In the genomic region with DNA sequence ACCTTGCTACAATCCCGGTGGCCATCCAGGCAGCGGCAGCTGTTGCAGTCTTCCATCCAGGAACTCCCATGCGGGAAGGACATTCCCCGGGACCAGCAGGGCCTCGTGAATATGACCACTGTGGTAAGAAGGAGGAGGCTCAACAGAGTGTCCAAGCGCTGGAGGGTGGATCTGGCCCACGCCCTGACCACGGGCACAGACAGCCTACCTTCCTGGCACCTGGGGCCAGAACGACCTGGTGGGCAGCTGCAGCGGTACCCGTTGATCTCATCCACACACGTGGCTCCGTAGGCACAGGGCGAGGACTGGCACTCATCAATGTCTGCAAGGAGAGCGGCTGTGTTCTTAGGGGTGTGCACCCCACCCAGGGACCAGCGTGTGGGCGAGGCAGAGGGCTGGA, we compare ENCODE assay signal across 31 mouse cellular contexts. TPM values are rescaled to one million over a fixed set of nuclear protein-coding genes. Genes with fewer than 3 reads are reported as not detected.
"Had no signal": no experiment of that assay in that cellular context is flagged by ENCODE, and none has a peak within 500 bp of the region (broad histone marks: within the 10 kb centered on the region; RNA-seq: fewer than 3 reads in every experiment).

No protein-coding gene starts in this region.

- H3K4me3 ChIP-seq: heart, embryonic 12.5 days; heart, embryonic 13.5 days; heart, embryonic 15.5 days; hindbrain, embryonic 10.5 days; hindbrain, embryonic 12.5 days; hindbrain, embryonic 13.5 days; hindbrain, embryonic 15.5 days; intestine, embryonic 15.5 days; kidney, embryonic 15.5 days; layer of hippocampus, adult 2 months; left cerebral cortex, adult 2 months had no signal

- DNase-seq: heart, postnatal 10 days; heart, postnatal 14 days; heart, postnatal 36 days; heart, postnatal 4 days; kidney, adult 11 months; kidney, adult 18-20 months; kidney, adult 2 months; kidney, adult 8-10 months; kidney, adult 9 months; kidney, postnatal 10 days; kidney, postnatal 14 days; kidney, postnatal 25 days; kidney, postnatal 36 days; kidney, postnatal 4 days; layer of hippocampus, adult 9-11 months; layer of hippocampus, postnatal 36 days had no signal

- H3K9me3 ChIP-seq: heart, embryonic 12.5 days; heart, embryonic 13.5 days; heart, embryonic 15.5 days; hindbrain, embryonic 10.5 days; hindbrain, embryonic 12.5 days; hindbrain, embryonic 13.5 days; hindbrain, embryonic 15.5 days; intestine, embryonic 15.5 days; kidney, embryonic 15.5 days had no signal

- H3K27ac ChIP-seq: heart, embryonic 13.5 days; heart, embryonic 15.5 days; hindbrain, embryonic 10.5 days; hindbrain, embryonic 12.5 days; hindbrain, embryonic 13.5 days; hindbrain, embryonic 14.5 days; hindbrain, embryonic 15.5 days; hindbrain, postnatal 0 days; intestine, embryonic 15.5 days; kidney, embryonic 15.5 days; kidney, postnatal 0 days; layer of hippocampus, adult 2 months; left cerebral cortex, adult 2 months had no signal

- H3K36me3 ChIP-seq: intestine, embryonic 15.5 days had no signal

- H3K27me3 ChIP-seq: hindbrain, embryonic 12.5 days; hindbrain, embryonic 13.5 days; hindbrain, embryonic 15.5 days; intestine, embryonic 15.5 days; kidney, embryonic 15.5 days had no signal

RNA-seq across cellular contexts. Expression of a gene that starts 43.7 kb away (rescaled TPM):
- polyA plus RNA-seq: heart, embryonic 12.5 days; hindbrain, embryonic 11.5 days; hindbrain, embryonic 12.5 days; hindbrain, embryonic 13.5 days; hindbrain, embryonic 14.5 days; hindbrain, embryonic 15.5 days had no signal
